Mouse (Mus musculus): ENCODE data around the gene Neu2. TPM values are rescaled to one million over a fixed set of nuclear protein-coding genes. Genes with fewer than 3 reads are reported as not detected.

The Neu2 gene
- polyA plus RNA-seq, 1 experiment from 2014 or later, result 0.24 TPM

- ATAC-seq (ENCODE audit: low read depth), result no peak
- Histone ChIP-seq H3K4me3 (no peak overlapping the region), H3K27ac (replicated peaks) (no peak overlapping the region), H3K36me3 (no peaks in the 10 kb centered on the region), H3K4me1 (replicated peaks) (no peaks in the 10 kb centered on the region), H3K27me3 (no peaks in the 10 kb centered on the region), H3K9ac (no peak overlapping the region), H3K9me3 (no peaks in the 10 kb centered on the region), H3K4me2 (no peak overlapping the region)
- 87% methylated on average over 4 of the region's 4 CpGs for WGBS
These were observed 128.3 kb downstream of the Neu2 start for GRCm38 (mm10) chr1:87637878-87638600.

GRCm38 (mm10) chr1:87639724-87640123 is 130.0 kb downstream of the Neu2 start:
- no peak for ATAC-seq (ENCODE audit: low read depth)
- no peaks in the 10 kb centered on the region for H3K27me3 ChIP-seq
- peak overlapping the region; percentile 52 for H3K27ac ChIP-seq (replicated peaks)
- H3K9me3 ChIP-seq, result no peaks in the 10 kb centered on the region
- H3K4me1 ChIP-seq (replicated peaks), result no peaks in the 10 kb centered on the region
- H3K4me3 ChIP-seq, result no peak overlapping the region
- WGBS, result 86% methylated on average over 8 of the region's 8 CpGs
- no peak overlapping the region for H3K9ac ChIP-seq
- no peak overlapping the region for H3K4me2 ChIP-seq
- H3K36me3 ChIP-seq, result no peaks in the 10 kb centered on the region

GRCm38 (mm10) chr1:87640165-87640661 is 130.5 kb downstream of the Neu2 start:
- Histone ChIP-seq H3K36me3 (no peaks in the 10 kb centered on the region), H3K4me2 (no peak overlapping the region), H3K4me1 (replicated peaks) (no peaks in the 10 kb centered on the region), H3K4me3 (no peak overlapping the region), H3K9ac (no peak overlapping the region), H3K27me3 (no peaks in the 10 kb centered on the region), H3K27ac (replicated peaks) (peak overlapping the region; percentile 52), H3K9me3 (no peaks in the 10 kb centered on the region)
- WGBS, result 76% methylated on average over 17 of the region's 17 CpGs
- ATAC-seq (ENCODE audit: low read depth), result no peak

GRCm38 (mm10) chr1:87643016-87643415 is 133.3 kb downstream of the Neu2 start:
- Histone ChIP-seq H3K9ac (no peak overlapping the region), H3K4me3 (no peak overlapping the region), H3K27me3 (no peaks in the 10 kb centered on the region), H3K27ac (replicated peaks) (no peak overlapping the region), H3K9me3 (no peaks in the 10 kb centered on the region), H3K4me2 (no peak overlapping the region), H3K4me1 (replicated peaks) (no peaks in the 10 kb centered on the region), H3K36me3 (no peaks in the 10 kb centered on the region)
- WGBS, result 82% methylated on average over 7 of the region's 7 CpGs
- ATAC-seq (ENCODE audit: low read depth), result no peak

- Histone ChIP-seq H3K4me3 (no peak overlapping the region), H3K4me1 (replicated peaks) (no peaks in the 10 kb centered on the region), H3K36me3 (no peaks in the 10 kb centered on the region), H3K9me3 (no peaks in the 10 kb centered on the region), H3K27ac (replicated peaks) (no peak overlapping the region), H3K27me3 (no peaks in the 10 kb centered on the region), H3K9ac (no peak overlapping the region), H3K4me2 (no peak overlapping the region)
- 72% methylated on average over 7 of the region's 7 CpGs for WGBS
- ATAC-seq (ENCODE audit: low read depth), result no peak
These were observed 135.4 kb downstream of the Neu2 start for GRCm38 (mm10) chr1:87645041-87645440.

GRCm38 (mm10) chr1:87645748-87646147 is 136.1 kb downstream of the Neu2 start:
- Histone ChIP-seq H3K36me3 (no peaks in the 10 kb centered on the region), H3K27ac (replicated peaks) (no peak overlapping the region), H3K9me3 (no peaks in the 10 kb centered on the region), H3K4me1 (replicated peaks) (no peaks in the 10 kb centered on the region), H3K27me3 (no peaks in the 10 kb centered on the region), H3K4me2 (no peak overlapping the region), H3K4me3 (no peak overlapping the region), H3K9ac (no peak overlapping the region)
- 87% methylated on average over 6 of the region's 6 CpGs for WGBS
- no peak for ATAC-seq (ENCODE audit: low read depth)

Other genes starting within 250 kb of the Neu2 start
- 1.2 and 1.9 TPM in 2 replicates for gene Efhd1, start 245.5 kb upstream of the Neu2 start, polyA plus RNA-seq (2015; fragmentation: Nextera tagmentation; extraction: Ambion mirVana)
- gene Gigyf2, start 182.9 kb upstream of the Neu2 start, polyA plus RNA-seq (2015; fragmentation: Nextera tagmentation; extraction: Ambion mirVana), result 69.4 and 73.3 TPM in 2 replicates
- gene Kcnj13, start 115.2 kb upstream of the Neu2 start, polyA plus RNA-seq (2015; fragmentation: Nextera tagmentation; extraction: Ambion mirVana), result 0.70 and 5.3 TPM in 2 replicates
- gene Snorc, start 39.6 kb upstream of the Neu2 start, polyA plus RNA-seq (2015; fragmentation: Nextera tagmentation; extraction: Ambion mirVana), result 0.73 and 1.4 TPM in 2 replicates
- 8.4 and 8.9 TPM in 2 replicates for gene Ngef, start 64.0 kb downstream of the Neu2 start, polyA plus RNA-seq (2015; fragmentation: Nextera tagmentation; extraction: Ambion mirVana)
- gene Inpp5d, start 110.4 kb downstream of the Neu2 start, polyA plus RNA-seq (2015; fragmentation: Nextera tagmentation; extraction: Ambion mirVana), result 3.6 and 7.0 TPM in 2 replicates
- gene Atg16l1, start 246.0 kb downstream of the Neu2 start, polyA plus RNA-seq (2015; fragmentation: Nextera tagmentation; extraction: Ambion mirVana), result 56.8 and 65.5 TPM in 2 replicates

All from neural tube, embryonic 13.5 days (tissue).